Mouse (Mus musculus): ENCODE data around the gene Wfdc5. TPM values are rescaled to one million over a fixed set of nuclear protein-coding genes. Genes with fewer than 3 reads are reported as not detected.
"Not testable (repeated sequence)": the region's sequence is repeated elsewhere in the genome, so short reads cannot be mapped to it uniquely, and the experiment has no call there.

Gene Wfdc5
- 11.0 and 27.7 TPM in 2 replicates for polyA plus RNA-seq (2015; fragmentation: Nextera tagmentation; extraction: Ambion mirVana)

GRCm38 (mm10) chr2:164182692-164183255, at the start of gene Wfdc5:
Gene Wfdc5 (minus strand): TSS chr2:164182742.
- Histone ChIP-seq H3K27me3 (ENCODE audit: control insufficient read depth, insufficient read depth, low read length) (peaks cover 8% of the 10 kb centered on the region), H3K4me2 (ENCODE audit: low read depth, low read length) (no peak within 1 kb of the TSS), H3K9ac (ENCODE audit: low read length) (no peak within 1 kb of the TSS), H3K4me3 (replicated peaks; ENCODE audit: low read length) (no peak within 1 kb of the TSS), H3K9me3 (replicated peaks; ENCODE audit: control insufficient read depth, low read length) (no peaks in the 10 kb centered on the region), H3K4me1 (ENCODE audit: control insufficient read depth, insufficient read depth, low read length) (no peaks in the 10 kb centered on the region), H3K27ac (ENCODE audit: low read length) (peak within 1 kb of the TSS; percentile 25; the same call in 1 of the 2 replicates), H3K36me3 (ENCODE audit: control insufficient read depth, insufficient read depth, low read length) (no peaks in the 10 kb centered on the region)
- 75% methylated on average over 7 of the region's 7 CpGs for WGBS
- ATAC-seq (ENCODE audit: insufficient read depth, low FRiP score): no peak

GRCm38 (mm10) chr2:164228361-164229070, 46.0 kb upstream of the Wfdc5 start:
- 77% methylated on average over 8 of the region's 8 CpGs for WGBS
- Histone ChIP-seq H3K9ac (ENCODE audit: low read length) (no peak overlapping the region), H3K4me2 (ENCODE audit: low read depth, low read length) (no peak overlapping the region), H3K27me3 (ENCODE audit: control insufficient read depth, insufficient read depth, low read length) (no peaks in the 10 kb centered on the region), H3K9me3 (replicated peaks; ENCODE audit: control insufficient read depth, low read length) (no peaks in the 10 kb centered on the region), H3K4me1 (ENCODE audit: control insufficient read depth, insufficient read depth, low read length) (no peaks in the 10 kb centered on the region), H3K4me3 (replicated peaks; ENCODE audit: low read length) (no peak overlapping the region), H3K36me3 (ENCODE audit: control insufficient read depth, insufficient read depth, low read length) (no peaks in the 10 kb centered on the region), H3K27ac (ENCODE audit: low read length) (no peak overlapping the region)
- no peak for ATAC-seq (ENCODE audit: insufficient read depth, low FRiP score)

- no peaks in the 10 kb centered on the region for H3K27me3 ChIP-seq (ENCODE audit: control insufficient read depth, insufficient read depth, low read length)
- H3K9ac ChIP-seq (ENCODE audit: low read length): no peak within 1 kb of the TSS
- no peak for ATAC-seq (ENCODE audit: insufficient read depth, low FRiP score)
- H3K27ac ChIP-seq (ENCODE audit: low read length): no peak within 1 kb of the TSS
- no peaks in the 10 kb centered on the region for H3K9me3 ChIP-seq (replicated peaks; ENCODE audit: control insufficient read depth, low read length)
- H3K4me2 ChIP-seq (ENCODE audit: low read depth, low read length): peak within 1 kb of the TSS; percentile 37; the same call in 1 of the 2 replicates
- no peaks in the 10 kb centered on the region for H3K36me3 ChIP-seq (ENCODE audit: control insufficient read depth, insufficient read depth, low read length)
- H3K4me3 ChIP-seq (replicated peaks; ENCODE audit: low read length): peak within 1 kb of the TSS; percentile 16; the same call in 1 of the 2 replicates
- H3K4me1 ChIP-seq (ENCODE audit: control insufficient read depth, insufficient read depth, low read length): peaks cover 3% of the 10 kb centered on the region; the same call in 1 of the 2 replicates
- 42% methylated on average over 11 of the region's 11 CpGs for WGBS
Measured at GRCm38 (mm10) chr2:164221522-164221921, 39.0 kb upstream of the Wfdc5 start, which contains the start of gene Wfdc15b. Gene Wfdc15b (minus strand): TSS chr2:164221660.

- Histone ChIP-seq H3K27ac (ENCODE audit: low read length) (no peak overlapping the region), H3K27me3 (ENCODE audit: control insufficient read depth, insufficient read depth, low read length) (no peaks in the 10 kb centered on the region), H3K36me3 (ENCODE audit: control insufficient read depth, insufficient read depth, low read length) (no peaks in the 10 kb centered on the region), H3K4me2 (ENCODE audit: low read depth, low read length) (no peak overlapping the region), H3K4me1 (ENCODE audit: control insufficient read depth, insufficient read depth, low read length) (peaks cover 3% of the 10 kb centered on the region; the same call in 1 of the 2 replicates), H3K4me3 (replicated peaks; ENCODE audit: low read length) (no peak overlapping the region), H3K9ac (ENCODE audit: low read length) (no peak overlapping the region), H3K9me3 (replicated peaks; ENCODE audit: control insufficient read depth, low read length) (no peaks in the 10 kb centered on the region)
- WGBS: 85% methylated on average over 9 of the region's 9 CpGs
- ATAC-seq (ENCODE audit: insufficient read depth, low FRiP score): no peak
Measured at GRCm38 (mm10) chr2:164219295-164219694, 36.8 kb upstream of the Wfdc5 start.

- ATAC-seq (ENCODE audit: insufficient read depth, low FRiP score): no peak
- Histone ChIP-seq H3K4me2 (ENCODE audit: low read depth, low read length) (no peak overlapping the region), H3K36me3 (ENCODE audit: control insufficient read depth, insufficient read depth, low read length) (no peaks in the 10 kb centered on the region), H3K27me3 (ENCODE audit: control insufficient read depth, insufficient read depth, low read length) (no peaks in the 10 kb centered on the region), H3K9me3 (replicated peaks; ENCODE audit: control insufficient read depth, low read length) (no peaks in the 10 kb centered on the region), H3K4me3 (replicated peaks; ENCODE audit: low read length) (no peak overlapping the region), H3K4me1 (ENCODE audit: control insufficient read depth, insufficient read depth, low read length) (no peaks in the 10 kb centered on the region), H3K9ac (ENCODE audit: low read length) (no peak overlapping the region), H3K27ac (ENCODE audit: low read length) (no peak overlapping the region)
- 79% methylated on average over 5 of the region's 5 CpGs for WGBS
Measured at GRCm38 (mm10) chr2:164212711-164213110, 30.2 kb upstream of the Wfdc5 start.

GRCm38 (mm10) chr2:164210892-164211291, 28.4 kb upstream of the Wfdc5 start:
- Histone ChIP-seq H3K4me1 (ENCODE audit: control insufficient read depth, insufficient read depth, low read length) (no peaks in the 10 kb centered on the region), H3K9me3 (replicated peaks; ENCODE audit: control insufficient read depth, low read length) (no peaks in the 10 kb centered on the region), H3K9ac (ENCODE audit: low read length) (no peak overlapping the region), H3K36me3 (ENCODE audit: control insufficient read depth, insufficient read depth, low read length) (no peaks in the 10 kb centered on the region), H3K4me2 (ENCODE audit: low read depth, low read length) (no peak overlapping the region), H3K27ac (ENCODE audit: low read length) (no peak overlapping the region), H3K4me3 (replicated peaks; ENCODE audit: low read length) (no peak overlapping the region), H3K27me3 (ENCODE audit: control insufficient read depth, insufficient read depth, low read length) (no peaks in the 10 kb centered on the region)
- ATAC-seq (ENCODE audit: insufficient read depth, low FRiP score): no peak
- WGBS: 91% methylated on average over 4 of the region's 4 CpGs

GRCm38 (mm10) chr2:164206676-164207075, 24.1 kb upstream of the Wfdc5 start:
- no peak for ATAC-seq (ENCODE audit: insufficient read depth, low FRiP score)
- Histone ChIP-seq H3K4me1 (ENCODE audit: control insufficient read depth, insufficient read depth, low read length) (no peaks in the 10 kb centered on the region), H3K4me2 (ENCODE audit: low read depth, low read length) (no peak overlapping the region), H3K4me3 (replicated peaks; ENCODE audit: low read length) (no peak overlapping the region), H3K27me3 (ENCODE audit: control insufficient read depth, insufficient read depth, low read length) (no peaks in the 10 kb centered on the region), H3K9me3 (replicated peaks; ENCODE audit: control insufficient read depth, low read length) (no peaks in the 10 kb centered on the region), H3K9ac (ENCODE audit: low read length) (no peak overlapping the region), H3K36me3 (ENCODE audit: control insufficient read depth, insufficient read depth, low read length) (no peaks in the 10 kb centered on the region), H3K27ac (ENCODE audit: low read length) (no peak overlapping the region)
- WGBS: 65% methylated on average over 4 of the region's 4 CpGs

- not testable (repeated sequence) for H3K27ac ChIP-seq (ENCODE audit: low read length); H3K9ac ChIP-seq (ENCODE audit: low read length); H3K4me1 ChIP-seq (ENCODE audit: control insufficient read depth, insufficient read depth, low read length); H3K9me3 ChIP-seq (replicated peaks; ENCODE audit: control insufficient read depth, low read length); H3K36me3 ChIP-seq (ENCODE audit: control insufficient read depth, insufficient read depth, low read length); H3K4me2 ChIP-seq (ENCODE audit: low read depth, low read length); ATAC-seq (ENCODE audit: insufficient read depth, low FRiP score); H3K27me3 ChIP-seq (ENCODE audit: control insufficient read depth, insufficient read depth, low read length); H3K4me3 ChIP-seq (replicated peaks; ENCODE audit: low read length)
- 94% methylated on average over 10 of the region's 10 CpGs for WGBS
Measured at GRCm38 (mm10) chr2:164206011-164206410, 23.5 kb upstream of the Wfdc5 start.

- no peaks in the 10 kb centered on the region for H3K9me3 ChIP-seq (replicated peaks; ENCODE audit: control insufficient read depth, low read length)
- H3K4me1 ChIP-seq (ENCODE audit: control insufficient read depth, insufficient read depth, low read length): no peaks in the 10 kb centered on the region
- no peak within 1 kb of the TSS for H3K27ac ChIP-seq (ENCODE audit: low read length)
- no peaks in the 10 kb centered on the region for H3K27me3 ChIP-seq (ENCODE audit: control insufficient read depth, insufficient read depth, low read length)
- H3K4me2 ChIP-seq (ENCODE audit: low read depth, low read length): no peak within 1 kb of the TSS
- H3K9ac ChIP-seq (ENCODE audit: low read length): no peak within 1 kb of the TSS
- no peak for ATAC-seq (ENCODE audit: insufficient read depth, low FRiP score)
- H3K36me3 ChIP-seq (ENCODE audit: control insufficient read depth, insufficient read depth, low read length): no peaks in the 10 kb centered on the region
- 75% methylated on average over 20 of the region's 20 CpGs for WGBS
- H3K4me3 ChIP-seq (replicated peaks; ENCODE audit: low read length): no peak within 1 kb of the TSS
Measured at GRCm38 (mm10) chr2:164199626-164200327, 17.2 kb upstream of the Wfdc5 start, which contains the start of gene Wfdc15a. Gene Wfdc15a (minus strand): TSS chr2:164200130.

Measured in stomach, embryonic 16.5 days (tissue).